Mouse (Mus musculus) heart, postnatal 0 days (tissue): ENCODE data around the gene Nrcam.

Experiments used
- CTCF ChIP-seq: IDR thresholded peaks from 2 replicates; pipeline ENCODE4 v1.5.1; 2016; ENCODE audit warnings: antibody characterized with exemption, control low read depth, low read depth
- EP300 ChIP-seq: IDR thresholded peaks from 2 replicates; pipeline ENCODE4 v1.6.1; 2016; ENCODE audit warnings: antibody characterized with exemption, low read depth

- TF ChIP-seq EP300 (no peak), CTCF (no peak)
These were observed 196.2 kb downstream of the Nrcam start for GRCm38 (mm10) chr12:44524621-44525565.
